Mouse (Mus musculus) kidney, embryonic 14.5 days (tissue): ENCODE data around the gene Themis3. TPM values are rescaled to one million over a fixed set of nuclear protein-coding genes. Genes with fewer than 3 reads are reported as not detected.

Experiments
- ATAC-seq: fragments of 200-750 bp; cut with Nextera tagmentation; 2 replicates; pipeline ENCODE4 v1.8.0; 2017; ENCODE audit warnings: moderate number of reproducible peaks, mild to moderate bottlenecking, moderate TSS enrichment, moderate library complexity; ENCODE audit not compliant: low FRiP score, low TSS enrichment
- H3K27ac ChIP-seq: fragments of 300-500 bp; sonication (generic); 2 replicates; pipeline ENCODE4 v1.5.1; 2014; ENCODE audit warnings: low read depth, mild to moderate bottlenecking, low read length, moderate library complexity, mixed read lengths
- H3K27me3 ChIP-seq: fragments of 300-500 bp; sonication (generic); 2 replicates; pipeline ENCODE4 v1.6.1; 2014; ENCODE audit warnings: mild to moderate bottlenecking, low read length; ENCODE audit not compliant: control insufficient read depth, insufficient read depth
- H3K36me3 ChIP-seq: fragments of 300-500 bp; sonication (generic); 2 replicates; pipeline ENCODE4 v1.6.1; 2014; ENCODE audit warnings: low read length, mixed read lengths; ENCODE audit not compliant: control insufficient read depth, insufficient read depth
- H3K4me1 ChIP-seq: fragments of 300-500 bp; sonication (generic); 2 replicates; pipeline ENCODE4 v1.6.1; 2014; ENCODE audit warnings: low read length, mixed read lengths; ENCODE audit not compliant: control insufficient read depth, insufficient read depth
- H3K4me2 ChIP-seq: fragments of 300-500 bp; sonication (generic); replicated peaks from 2 replicates; pipeline ENCODE4 v1.6.1; 2014; ENCODE audit warnings: low read depth, mild to moderate bottlenecking, low read length
- H3K4me3 ChIP-seq: fragments of 300-500 bp; sonication (generic); 2 replicates; pipeline ENCODE4 v1.5.1; 2014; ENCODE audit warnings: mild to moderate bottlenecking, low read length
- H3K9ac ChIP-seq: fragments of 300-500 bp; sonication (generic); 2 replicates; pipeline ENCODE4 v1.6.1; 2014; ENCODE audit warnings: low read depth, mild to moderate bottlenecking, low read length, moderate library complexity
- H3K9me3 ChIP-seq: fragments of 300-500 bp; sonication (generic); 2 replicates; pipeline ENCODE4 v1.6.1; 2016; ENCODE audit warnings: low read length; ENCODE audit not compliant: control insufficient read depth
- WGBS: fragments of 180-500 bp; shearing (Covaris S2); extraction: QIAGEN DNeasy Blood & Tissue Kit; methylation state at CpG from one replicate; pipeline ENCODE4 v1.1.7; 2014; 5-methylcytosine and 5-hydroxymethylcytosine counted together
- polyA plus RNA-seq: library from polyadenylated mRNA; unstranded; fragments of >200 nt; fragmentation: Nextera tagmentation; extraction: Ambion mirVana; gene quantifications from 2 replicates; pipeline ENCODE4 v1.2.1, GENCODE M21; 2014

Gene Themis3
- 0.14 TPM in 1 of 2 replicates, not detected in the other for polyA plus RNA-seq

GRCm38 (mm10) chr17:66594435-66594834 lies at the start of gene Themis3:
Themis3 (minus strand) TSS chr17:66594621.
- no peak within 1 kb of the TSS for H3K4me3 ChIP-seq
- no peak within 1 kb of the TSS for H3K9ac ChIP-seq
- H3K9me3 ChIP-seq = no peaks in the 10 kb centered on the region
- no peak for ATAC-seq
- H3K27me3 ChIP-seq = no peaks in the 10 kb centered on the region
- no peak within 1 kb of the TSS for H3K4me2 ChIP-seq
- no peaks in the 10 kb centered on the region; the same call in 1 of the 2 replicates for H3K4me1 ChIP-seq
- H3K36me3 ChIP-seq = no peaks in the 10 kb centered on the region
- 60% methylated on average over 5 of the region's 5 CpGs for WGBS
- no peak within 1 kb of the TSS for H3K27ac ChIP-seq

- no peak for ATAC-seq
- Histone ChIP-seq H3K4me1 (no peaks in the 10 kb centered on the region), H3K9ac (no peak overlapping the region), H3K4me3 (no peak overlapping the region), H3K36me3 (no peaks in the 10 kb centered on the region), H3K27ac (no peak overlapping the region), H3K4me2 (no peak overlapping the region), H3K9me3 (no peaks in the 10 kb centered on the region), H3K27me3 (no peaks in the 10 kb centered on the region)
- 84% methylated on average over 7 of the region's 7 CpGs for WGBS
These were observed 43.7 kb upstream of the Themis3 start for GRCm38 (mm10) chr17:66637951-66638722.

- Histone ChIP-seq H3K4me3 (no peak overlapping the region), H3K27ac (no peak overlapping the region), H3K4me2 (no peak overlapping the region), H3K9ac (no peak overlapping the region), H3K36me3 (no peaks in the 10 kb centered on the region), H3K4me1 (no peaks in the 10 kb centered on the region), H3K27me3 (no peaks in the 10 kb centered on the region), H3K9me3 (no peaks in the 10 kb centered on the region)
- WGBS = 77% methylated on average over 13 of the region's 13 CpGs
- no peak for ATAC-seq
These were observed 25.7 kb upstream of the Themis3 start for GRCm38 (mm10) chr17:66619996-66620656.

- H3K27me3 ChIP-seq = no peaks in the 10 kb centered on the region
- H3K4me1 ChIP-seq = no peaks in the 10 kb centered on the region
- H3K4me3 ChIP-seq = no peak overlapping the region
- ATAC-seq = no peak
- 60% methylated on average over 3 of the region's 3 CpGs for WGBS
- H3K9me3 ChIP-seq = no peaks in the 10 kb centered on the region
- H3K27ac ChIP-seq = no peak overlapping the region
- H3K9ac ChIP-seq = no peak overlapping the region
- no peaks in the 10 kb centered on the region for H3K36me3 ChIP-seq
- H3K4me2 ChIP-seq = no peak overlapping the region
These were observed 24.9 kb upstream of the Themis3 start for GRCm38 (mm10) chr17:66619255-66619826.

GRCm38 (mm10) chr17:66610032-66610431 lies 15.6 kb upstream of the Themis3 start:
- no peaks in the 10 kb centered on the region for H3K27me3 ChIP-seq
- H3K4me3 ChIP-seq = no peak overlapping the region
- H3K4me2 ChIP-seq = no peak overlapping the region
- no peak overlapping the region for H3K27ac ChIP-seq
- H3K4me1 ChIP-seq = no peaks in the 10 kb centered on the region
- H3K36me3 ChIP-seq = no peaks in the 10 kb centered on the region
- no peaks in the 10 kb centered on the region for H3K9me3 ChIP-seq
- ATAC-seq = no peak
- no peak overlapping the region for H3K9ac ChIP-seq

- no peaks in the 10 kb centered on the region for H3K27me3 ChIP-seq
- H3K9ac ChIP-seq = no peak overlapping the region
- no peak overlapping the region for H3K4me2 ChIP-seq
- no peaks in the 10 kb centered on the region for H3K9me3 ChIP-seq
- no peak overlapping the region for H3K4me3 ChIP-seq
- no peak overlapping the region for H3K27ac ChIP-seq
- H3K4me1 ChIP-seq = no peaks in the 10 kb centered on the region
- H3K36me3 ChIP-seq = no peaks in the 10 kb centered on the region
- WGBS = 77% methylated on average over 5 of the region's 5 CpGs
- no peak for ATAC-seq
These were observed 10.5 kb upstream of the Themis3 start for GRCm38 (mm10) chr17:66604931-66605330.

GRCm38 (mm10) chr17:66601171-66601570 lies 6.8 kb upstream of the Themis3 start:
- WGBS = 87% methylated on average over 2 of the region's 2 CpGs
- Histone ChIP-seq H3K27ac (no peak overlapping the region), H3K36me3 (no peaks in the 10 kb centered on the region), H3K4me1 (no peaks in the 10 kb centered on the region), H3K27me3 (no peaks in the 10 kb centered on the region), H3K4me3 (no peak overlapping the region), H3K9me3 (no peaks in the 10 kb centered on the region), H3K9ac (no peak overlapping the region), H3K4me2 (no peak overlapping the region)
- ATAC-seq = no peak

- no peak overlapping the region for H3K4me3 ChIP-seq
- no peaks in the 10 kb centered on the region for H3K27me3 ChIP-seq
- H3K9me3 ChIP-seq = no peaks in the 10 kb centered on the region
- no peaks in the 10 kb centered on the region for H3K36me3 ChIP-seq
- WGBS = 36% methylated on average over 3 of the region's 3 CpGs
- H3K9ac ChIP-seq = no peak overlapping the region
- H3K4me2 ChIP-seq = no peak overlapping the region
- no peaks in the 10 kb centered on the region for H3K4me1 ChIP-seq
- no peak overlapping the region for H3K27ac ChIP-seq
- ATAC-seq = no peak
These were observed 1.4 kb upstream of the Themis3 start for GRCm38 (mm10) chr17:66595867-66596266.

- H3K9ac ChIP-seq = no peak overlapping the region
- no peak for ATAC-seq
- H3K4me1 ChIP-seq = no peaks in the 10 kb centered on the region; the same call in 1 of the 2 replicates
- no peaks in the 10 kb centered on the region for H3K27me3 ChIP-seq
- H3K27ac ChIP-seq = no peak overlapping the region
- H3K4me3 ChIP-seq = no peak overlapping the region
- no peaks in the 10 kb centered on the region for H3K36me3 ChIP-seq
- no peak overlapping the region for H3K4me2 ChIP-seq
- H3K9me3 ChIP-seq = no peaks in the 10 kb centered on the region
These were observed 835 bp upstream of the Themis3 start for GRCm38 (mm10) chr17:66595256-66595655.
